Mouse (Mus musculus) embryonic fibroblast, embryonic 13.5 days (primary cell): ENCODE results near the gene Sfxn5.

ENCODE experiments used
- CTCF ChIP-seq: IDR thresholded peaks from 2 replicates; pipeline ENCODE4 v1.5.1; 2011; ENCODE audit warnings: mild to moderate bottlenecking, control low read depth, low read length, moderate library complexity, borderline replicate concordance; ENCODE audit not compliant: insufficient read depth
- POLR2A ChIP-seq: IDR thresholded peaks from 2 replicates; pipeline ENCODE4 v1.6.1; 2011; ENCODE audit warnings: low read depth, mild to moderate bottlenecking, control low read depth, low read length, moderate library complexity

- no peak for TF ChIP-seq CTCF
- no peak for TF ChIP-seq POLR2A
Observed at GRCm38 (mm10) chr6:85381648-85382020, 48.4 kb upstream of the Sfxn5 start.
